Mouse (Mus musculus) CD4-positive, CD25-positive, alpha-beta regulatory T cell, adult 4 months (primary cell): ENCODE results near the gene Cramp1l. TPM values are rescaled to one million over a fixed set of nuclear protein-coding genes. Genes with fewer than 3 reads are reported as not detected.
"Not testable (repeated sequence)": the region's sequence is repeated elsewhere in the genome, so short reads cannot be mapped to it uniquely, and the experiment has no call there.

Experiments
- ATAC-seq: one replicate; pipeline ENCODE4 v1.8.0; 2017
- polyA plus RNA-seq, 2 experiments: library from polyadenylated mRNA; unstranded; fragments of 100-300 nt; shearing (Covaris generic); gene quantifications; one replicate each; pipeline ENCODE4 v1.2.1; 2017

Cramp1l gene
- polyA plus RNA-seq, 2 experiments from 2014 or later = 6.1 to 7.4 TPM

GRCm38 (mm10) chr17:24953291-24953690 lies 62.3 kb downstream of the Cramp1l start:
- no peak for ATAC-seq

- no peak for ATAC-seq
Measured at GRCm38 (mm10) chr17:24950671-24951070, 64.9 kb downstream of the Cramp1l start.

DNA sequence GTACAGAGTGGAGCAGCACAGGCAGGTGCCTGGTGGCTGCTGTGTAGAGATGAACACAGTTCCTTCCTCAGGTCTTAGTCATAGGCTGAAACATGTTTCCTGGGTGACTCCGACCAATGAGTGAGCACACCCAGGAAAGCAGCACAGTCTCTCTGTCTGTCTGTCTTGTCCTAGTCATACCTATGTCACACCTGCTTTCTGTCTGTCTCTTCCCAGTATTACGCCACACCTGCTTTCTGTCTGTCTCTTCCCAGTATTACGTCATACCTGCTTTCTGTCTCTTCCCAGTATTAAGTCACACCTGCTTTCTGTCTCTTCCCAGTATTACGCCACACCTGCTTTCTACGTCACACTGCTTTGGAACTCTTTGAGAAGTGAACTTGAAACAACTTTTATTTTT lies 67.4 kb downstream of the Cramp1l start:
- ATAC-seq = no peak

GRCm38 (mm10) chr17:24943589-24943988 lies 72.0 kb downstream of the Cramp1l start:
- ATAC-seq = not testable (repeated sequence)

DNA sequence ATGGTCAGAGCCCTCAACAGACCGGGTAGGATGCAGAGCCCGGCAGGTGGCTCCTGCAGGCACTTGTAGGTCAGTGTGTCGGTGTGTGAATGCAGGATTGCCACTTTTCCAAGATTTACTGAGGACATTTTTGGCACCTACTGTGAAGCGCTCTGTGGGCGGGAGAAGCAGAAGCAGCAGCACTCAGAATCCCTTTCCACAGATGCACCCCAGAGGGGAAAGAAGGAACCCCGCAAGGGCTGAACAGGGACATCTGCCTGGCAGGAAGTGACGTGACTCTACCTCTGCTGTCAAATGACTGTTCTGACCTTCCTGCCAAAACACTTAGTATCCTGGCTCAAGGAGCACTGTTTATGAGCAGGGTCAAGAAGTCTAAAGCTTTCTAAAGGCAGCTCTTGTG lies 72.6 kb downstream of the Cramp1l start:
- ATAC-seq = no peak

DNA sequence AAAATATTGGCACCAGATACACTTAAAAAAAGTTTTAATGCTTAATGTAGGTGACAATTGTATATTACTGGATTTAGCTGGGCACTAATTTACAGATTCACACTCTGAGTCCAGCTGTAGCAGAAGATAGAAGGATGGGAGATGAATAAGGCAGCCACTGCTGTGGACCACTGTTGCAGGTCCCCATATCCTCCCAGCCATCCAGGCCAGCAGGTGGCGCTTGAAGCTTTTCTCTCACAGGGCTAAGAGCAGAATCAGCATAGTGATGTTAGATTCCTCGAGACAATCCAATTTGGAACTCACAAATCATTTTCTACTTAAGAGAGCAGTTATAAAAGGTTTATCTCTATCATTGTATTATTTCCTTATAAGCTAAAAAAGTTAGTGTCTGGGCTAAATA lies 73.1 kb downstream of the Cramp1l start:
- ATAC-seq = peak; percentile 71

GRCm38 (mm10) chr17:24937266-24937665 lies 78.3 kb downstream of the Cramp1l start:
- no peak for ATAC-seq

GRCm38 (mm10) chr17:24936259-24937237 lies 79.0 kb downstream of the Cramp1l start, which contains the start of gene Mapk8ip3:
Gene Mapk8ip3 (minus strand): TSS chr17:24936977.
- peak; percentile 99 for ATAC-seq

- ATAC-seq = no peak
Measured at GRCm38 (mm10) chr17:24935666-24936065, 79.9 kb downstream of the Cramp1l start.

DNA sequence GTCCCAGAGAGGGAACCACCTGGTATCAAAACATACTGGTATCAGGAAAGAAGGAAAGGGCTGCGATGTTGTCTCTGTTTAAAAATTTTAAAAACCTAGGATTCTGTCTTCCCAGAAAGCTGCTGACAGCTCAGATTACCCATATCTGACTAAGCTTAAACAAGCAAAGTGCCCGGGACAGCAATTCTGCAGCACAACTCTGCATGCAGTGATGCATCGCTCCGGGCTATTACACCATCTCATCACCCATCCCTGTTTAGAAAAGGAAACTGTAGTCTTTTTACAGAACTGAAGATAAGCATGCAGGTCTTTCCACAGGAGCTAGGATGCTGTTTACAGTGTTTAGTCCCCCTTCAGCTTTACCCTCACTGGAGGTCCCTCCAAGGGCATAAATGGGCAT lies 80.7 kb downstream of the Cramp1l start:
- no peak for ATAC-seq

- ATAC-seq = no peak
Measured at GRCm38 (mm10) chr17:24933163-24933562, 82.4 kb downstream of the Cramp1l start.

DNA sequence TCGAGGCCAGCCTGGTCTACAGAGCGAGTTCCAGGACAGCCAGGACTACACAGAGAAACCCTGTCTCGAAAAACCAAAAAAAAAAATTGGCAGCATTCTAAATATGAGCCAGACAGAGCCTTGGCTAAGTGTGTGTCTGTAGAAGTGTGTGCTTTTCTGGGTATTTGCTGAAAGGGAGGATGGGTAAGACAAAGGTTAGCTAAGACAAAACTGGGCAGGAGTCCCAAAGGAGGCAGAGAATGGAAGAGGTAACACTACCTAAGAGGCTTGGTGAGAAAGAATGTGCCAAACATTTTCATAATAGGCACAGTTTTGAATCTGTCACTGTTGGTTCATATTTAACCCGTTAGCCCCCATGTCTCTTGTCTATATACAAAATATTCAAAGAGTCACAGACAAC lies 83.2 kb downstream of the Cramp1l start:
- ATAC-seq = no peak

DNA sequence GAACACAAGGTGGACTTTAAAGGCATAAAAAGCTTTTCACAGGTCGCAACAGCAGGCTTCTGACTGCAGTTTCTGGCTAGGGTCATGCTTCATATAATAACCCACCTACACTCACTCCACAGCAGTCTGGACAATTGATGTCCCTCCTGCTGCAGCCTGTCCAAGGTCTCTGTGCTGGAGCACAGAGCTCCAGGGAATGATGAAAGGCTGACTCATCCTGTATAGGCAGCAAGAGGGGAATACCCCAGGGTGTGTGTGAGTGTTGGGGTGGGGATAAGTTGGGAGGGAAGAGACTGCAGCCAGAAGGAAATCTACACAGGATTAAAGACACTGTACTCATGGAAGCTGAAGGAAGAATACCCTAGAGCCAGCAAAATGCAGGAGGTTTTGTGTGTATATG lies 86.1 kb downstream of the Cramp1l start:
- no peak for ATAC-seq

- ATAC-seq = no peak
Measured at GRCm38 (mm10) chr17:24923246-24923645, 92.3 kb downstream of the Cramp1l start.

GRCm38 (mm10) chr17:24913984-24914383 lies 101.6 kb downstream of the Cramp1l start:
- no peak for ATAC-seq

Other genes starting within 250 kb of the Cramp1l start
- under 1 TPM in 1 of 2 experiments, not detected in 1; 0.24 TPM for gene Meiob, start 211.5 kb downstream of the Cramp1l start, polyA plus RNA-seq
- gene Hagh, start 175.6 kb downstream of the Cramp1l start, polyA plus RNA-seq = 10 to 100 TPM; 27.0 to 31.8 TPM
- gene Fahd1, start 165.4 kb downstream of the Cramp1l start, polyA plus RNA-seq = 1 to 10 TPM; 2.7 to 2.8 TPM
- gene Igfals, start 149.8 kb downstream of the Cramp1l start, polyA plus RNA-seq = not detected
- 100 to 1,000 TPM in 1 of 2 experiments, 10 to 100 TPM in 1; 76.6 to 104 TPM for gene Nubp2, start 129.4 kb downstream of the Cramp1l start, polyA plus RNA-seq
- gene Spsb3, start 129.1 kb downstream of the Cramp1l start, polyA plus RNA-seq = 10 to 100 TPM; 53.0 to 59.5 TPM
- 10 to 100 TPM; 19.9 to 41.4 TPM for gene Eme2, start 120.7 kb downstream of the Cramp1l start, polyA plus RNA-seq
- gene Mrps34, start 120.7 kb downstream of the Cramp1l start, polyA plus RNA-seq = 10 to 100 TPM; 74.5 to 78.5 TPM
- gene Nme3, start 119.3 kb downstream of the Cramp1l start, polyA plus RNA-seq = 10 to 100 TPM; 40.7 to 52.5 TPM
- gene Mapk8ip3, start 78.8 kb downstream of the Cramp1l start, polyA plus RNA-seq = 10 to 100 TPM; 31.7 to 41.9 TPM
- 10 to 100 TPM; 28.2 to 39.5 TPM for gene Jpt2, start 55.1 kb downstream of the Cramp1l start, polyA plus RNA-seq
- gene Ift140, start 297 bp upstream of the Cramp1l start, polyA plus RNA-seq = 10 to 100 TPM; 12.3 to 25.1 TPM
- under 1 TPM; 0.56 to 0.79 TPM for gene Tmem204, start 67.8 kb upstream of the Cramp1l start, polyA plus RNA-seq
- gene Telo2, start 100.2 kb upstream of the Cramp1l start, polyA plus RNA-seq = 10 to 100 TPM; 24.4 to 36.8 TPM
- gene Ptx4, start 105.0 kb upstream of the Cramp1l start, polyA plus RNA-seq = not detected
- 10 to 100 TPM; 18.2 to 33.2 TPM for gene Clcn7, start 117.6 kb upstream of the Cramp1l start, polyA plus RNA-seq
- not detected for gene Ccdc154, start 146.7 kb upstream of the Cramp1l start, polyA plus RNA-seq
- not detected for gene Gm38655, start 159.7 kb upstream of the Cramp1l start, polyA plus RNA-seq
- gene BC003965, start 168.8 kb upstream of the Cramp1l start, polyA plus RNA-seq = 10 to 100 TPM; 15.6 to 20.7 TPM
- gene Unkl, start 172.6 kb upstream of the Cramp1l start, polyA plus RNA-seq = 10 to 100 TPM; 18.4 to 30.0 TPM
- gene Gnptg, start 224.3 kb upstream of the Cramp1l start, polyA plus RNA-seq = 10 to 100 TPM; 76.7 to 77.2 TPM
- 10 to 100 TPM; 35.1 to 36.0 TPM for gene Tsr3, start 224.4 kb upstream of the Cramp1l start, polyA plus RNA-seq
- gene Baiap3, start 240.6 kb upstream of the Cramp1l start, polyA plus RNA-seq = 10 to 100 TPM; 14.4 to 31.1 TPM